ENCODE assay signal across 14 mouse cellular contexts in the genomic region with DNA sequence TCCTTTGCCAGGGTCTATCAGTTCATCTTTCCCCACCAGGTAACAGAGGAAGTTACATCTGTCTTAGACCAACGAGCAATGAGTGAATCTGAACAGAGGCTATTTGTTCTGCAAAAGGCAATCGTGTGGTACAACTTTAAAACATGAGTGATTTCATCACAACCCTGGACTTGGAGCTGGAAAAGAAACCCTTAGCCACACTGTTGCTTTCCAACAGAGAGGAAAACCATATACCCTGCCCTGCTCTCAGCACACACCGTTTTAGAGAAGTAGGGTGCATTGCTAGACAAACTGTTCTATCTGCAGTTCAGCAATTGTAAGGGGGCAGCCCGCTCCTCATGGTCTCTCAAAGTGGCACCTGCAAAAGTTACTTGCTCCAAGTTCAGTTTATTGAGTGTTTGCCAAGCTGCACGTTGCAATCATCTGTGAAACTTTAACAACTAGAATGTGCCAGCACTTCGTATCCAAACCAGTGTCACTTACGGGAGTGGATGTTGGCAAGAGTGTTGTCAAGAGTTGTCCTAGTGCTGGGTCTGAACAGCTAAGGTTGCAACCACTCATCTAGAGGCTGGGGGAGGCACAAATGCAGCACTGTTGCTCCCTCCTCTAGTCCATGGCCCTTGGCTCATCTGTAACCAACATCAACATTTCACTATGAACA. TPM values are rescaled to one million over a fixed set of nuclear protein-coding genes. Genes with fewer than 3 reads are reported as not detected.
"Had no signal": no experiment of that assay in that cellular context is flagged by ENCODE, and none has a peak within 500 bp of the region (broad histone marks: within the 10 kb centered on the region; RNA-seq: fewer than 3 reads in every experiment).

No protein-coding gene starts in this region.

- H3K27me3 ChIP-seq: intestine, embryonic 15.5 days; limb, embryonic 12.5 days; liver, embryonic 15.5 days; neural tube, embryonic 12.5 days had no signal

- H3K9me3 ChIP-seq: intestine, embryonic 15.5 days; limb, embryonic 12.5 days; liver, embryonic 15.5 days; midbrain, embryonic 10.5 days; neural tube, embryonic 12.5 days had no signal

- H3K9ac ChIP-seq: intestine, embryonic 15.5 days; limb, embryonic 12.5 days; liver, embryonic 15.5 days; neural tube, embryonic 12.5 days had no signal

- H3K4me3 ChIP-seq: intestine, embryonic 15.5 days; layer of hippocampus, adult 2 months; limb, embryonic 12.5 days; liver, embryonic 15.5 days; midbrain, embryonic 10.5 days; neural tube, embryonic 12.5 days had no signal

- H3K36me3 ChIP-seq: intestine, embryonic 15.5 days; limb, embryonic 12.5 days; liver, embryonic 15.5 days; midbrain, embryonic 10.5 days; neural tube, embryonic 12.5 days had no signal

- H3K4me2 ChIP-seq: intestine, embryonic 15.5 days; limb, embryonic 12.5 days; liver, embryonic 15.5 days; neural tube, embryonic 12.5 days had no signal

- DNase-seq: kidney, adult 8-10 months; kidney, postnatal 10 days; kidney, postnatal 4 days; liver; midbrain, embryonic 14.5 days; right cerebral cortex, postnatal 4 days had no signal

- ATAC-seq: intestine, embryonic 15.5 days had no signal

- H3K27ac ChIP-seq: intestine, embryonic 15.5 days; layer of hippocampus, adult 2 months; limb, embryonic 12.5 days; liver, embryonic 15.5 days; midbrain, embryonic 10.5 days; neural tube, embryonic 12.5 days had no signal

- H3K4me1 ChIP-seq: intestine, embryonic 15.5 days; limb, embryonic 12.5 days; liver, embryonic 15.5 days; midbrain, embryonic 10.5 days; neural tube, embryonic 12.5 days had no signal

RNA-seq across cellular contexts. Expression of a gene that starts 37.8 kb away (rescaled TPM):
- total RNA-seq: megakaryocyte, adult 5-6 weeks; neutrophil, adult 5-6 weeks had no signal
